Mouse (Mus musculus): ENCODE measurements around the gene Stk38.

DNA sequence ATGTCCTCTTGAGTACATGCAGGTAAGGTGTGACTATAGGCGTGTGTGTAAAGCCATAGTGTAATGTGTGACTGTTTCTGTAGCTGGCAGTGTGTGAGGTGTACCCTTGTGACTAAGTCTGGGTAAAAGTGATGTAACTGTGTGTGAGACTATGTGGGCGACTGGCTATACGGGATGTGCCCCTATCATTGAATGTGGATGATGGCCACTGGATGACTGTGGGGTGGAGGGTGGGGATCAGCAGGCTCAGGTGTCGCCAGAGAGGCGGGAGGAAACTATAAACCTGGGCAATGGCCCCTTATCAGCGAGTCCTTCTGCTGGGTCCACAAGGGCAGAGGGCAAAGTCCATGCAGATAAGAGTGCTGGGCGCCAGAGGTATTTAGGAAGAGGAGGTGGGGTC lies 42.1 kb upstream of the Stk38 start:
- TF ChIP-seq GATA1 (IDR thresholded peaks at IDR 0.05; ENCODE audit: borderline replicate concordance, low read length): no peak
- TF ChIP-seq FLI1 (IDR thresholded peaks at IDR 0.05; ENCODE audit: low read length): no peak

All from megakaryocyte, embryonic 14.5 days (primary cell).